Mouse (Mus musculus) brain, embryonic 18.5 days (tissue): ENCODE data around the gene Zfand2b.

ENCODE experiments used
- DNase-seq: peaks from one replicate; pipeline ENCODE4 v3.0.0-alpha.2; 2012; ENCODE audit warnings: low read depth, low spot score

The Zfand2b gene

DNA sequence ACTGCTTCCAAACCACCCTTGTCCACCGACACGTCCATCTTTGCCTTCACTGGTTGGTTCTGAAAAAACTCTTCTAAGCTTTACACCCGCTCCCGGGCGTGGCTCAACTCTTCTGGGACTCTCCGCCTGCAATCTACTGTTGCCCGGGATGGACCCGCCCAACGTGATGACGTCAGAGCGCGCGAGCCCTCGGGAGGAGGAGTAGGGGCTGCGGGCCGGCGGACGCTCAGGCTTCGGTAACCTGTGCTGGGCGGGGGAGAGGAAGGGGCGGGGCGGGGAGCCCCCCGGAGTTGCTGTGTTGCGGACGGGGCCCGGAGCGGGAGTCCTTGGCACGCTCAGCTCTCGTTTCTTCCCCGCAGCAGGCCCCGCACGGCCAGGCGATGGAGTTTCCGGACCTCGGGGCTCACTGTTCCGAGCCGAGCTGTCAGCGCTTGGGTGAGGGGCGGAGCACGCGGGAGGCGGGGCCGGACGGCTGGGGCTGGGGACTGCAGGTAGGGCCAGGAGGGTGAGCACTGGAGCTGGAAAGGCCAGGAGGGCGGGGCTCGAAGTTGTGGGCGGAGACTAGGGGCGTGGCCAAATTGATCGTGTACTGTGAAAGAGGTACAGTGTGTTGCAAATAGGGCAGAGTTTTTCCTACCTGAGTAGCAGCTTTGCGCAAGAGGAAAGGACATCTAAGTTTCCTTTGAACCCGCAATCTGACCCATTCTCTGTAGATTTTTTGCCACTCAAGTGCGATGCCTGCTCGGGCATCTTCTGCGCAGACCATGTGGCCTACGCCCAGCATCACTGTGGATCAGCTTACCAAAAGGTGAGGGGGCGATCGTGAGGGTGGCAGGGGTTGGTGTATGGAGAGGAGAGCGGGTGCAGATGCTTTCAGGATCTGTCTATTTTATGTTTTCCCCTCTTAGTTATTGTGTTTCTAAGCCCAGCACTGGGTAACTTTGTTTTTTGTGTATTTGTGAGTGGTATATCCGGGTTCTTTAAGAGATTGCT lies at the start of gene Zfand2b:
Gene Zfand2b, plus strand, starts transcription at position 175 of the 993 bp plus-strand sequence.
- peak; percentile 84 for DNase-seq

DNA sequence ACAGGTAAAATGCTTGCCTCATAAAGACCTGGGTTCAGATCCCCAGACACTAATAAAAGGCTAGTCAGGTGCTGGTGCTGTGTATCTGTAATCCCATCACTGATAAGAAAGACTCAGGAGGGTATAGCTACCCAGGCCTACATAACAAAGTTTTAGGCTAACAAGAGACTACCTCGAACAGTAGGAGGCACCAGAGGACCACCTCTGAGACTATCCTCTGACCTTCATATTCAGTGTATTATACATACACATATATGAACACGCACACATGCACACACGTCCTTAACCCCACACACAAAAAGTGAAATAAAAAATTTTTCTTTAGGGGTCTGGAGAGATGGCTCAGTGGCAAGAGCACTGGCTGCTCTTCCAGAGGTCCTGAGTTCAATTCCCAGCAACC lies 46.2 kb upstream of the Zfand2b start:
- DNase-seq, result no peak

DNA sequence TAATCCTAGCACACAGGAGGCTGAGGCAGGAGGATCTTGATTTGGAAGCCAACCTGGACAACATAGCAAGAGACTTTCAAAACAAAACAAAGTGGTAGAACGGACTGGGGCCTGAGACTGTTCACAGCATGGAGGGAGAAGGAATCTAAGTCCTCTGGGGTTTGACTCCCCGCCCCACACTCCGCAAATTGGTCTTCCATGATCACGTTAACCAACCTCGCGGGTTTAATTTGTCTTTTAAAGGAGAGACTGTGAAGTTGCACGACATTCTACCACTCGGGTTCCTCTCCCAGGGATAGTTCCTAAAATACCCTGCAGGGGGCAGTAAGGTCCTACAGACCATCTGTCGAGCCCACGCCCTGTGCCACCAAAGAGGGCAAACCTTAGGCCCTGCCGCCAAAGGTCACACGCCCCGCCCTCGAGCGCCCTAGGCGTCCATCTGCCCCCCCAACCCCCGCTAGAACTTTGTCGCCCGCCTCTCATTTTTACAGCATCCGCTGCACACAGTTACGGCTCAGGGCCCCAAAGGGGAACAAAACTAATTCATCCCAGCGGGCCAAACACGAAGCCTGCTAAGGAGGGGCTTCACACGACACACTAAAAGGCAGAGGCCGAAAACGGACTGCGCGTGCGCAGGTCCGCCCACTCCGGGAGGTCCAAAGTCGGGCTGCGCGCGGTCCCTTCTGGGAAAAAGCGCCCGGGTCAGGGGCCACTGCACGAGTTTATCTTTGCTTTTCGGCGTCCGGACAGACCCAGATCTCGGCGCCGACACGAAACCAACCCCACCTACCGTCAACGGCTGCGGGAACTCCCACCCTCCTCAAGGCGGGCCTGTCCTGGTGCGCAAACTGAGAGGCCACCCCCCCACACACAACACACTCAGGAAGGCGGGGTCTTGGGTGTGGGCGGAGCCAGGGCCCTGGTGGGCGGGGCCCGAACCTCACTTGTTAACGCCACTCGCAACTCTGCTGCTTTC lies 43.8 kb upstream of the Zfand2b start, which contains the start of gene Nhej1:
Gene Nhej1, minus strand, starts transcription at position 855 of the 976 bp plus-strand sequence.
- DNase-seq, result peak; percentile 89

DNA sequence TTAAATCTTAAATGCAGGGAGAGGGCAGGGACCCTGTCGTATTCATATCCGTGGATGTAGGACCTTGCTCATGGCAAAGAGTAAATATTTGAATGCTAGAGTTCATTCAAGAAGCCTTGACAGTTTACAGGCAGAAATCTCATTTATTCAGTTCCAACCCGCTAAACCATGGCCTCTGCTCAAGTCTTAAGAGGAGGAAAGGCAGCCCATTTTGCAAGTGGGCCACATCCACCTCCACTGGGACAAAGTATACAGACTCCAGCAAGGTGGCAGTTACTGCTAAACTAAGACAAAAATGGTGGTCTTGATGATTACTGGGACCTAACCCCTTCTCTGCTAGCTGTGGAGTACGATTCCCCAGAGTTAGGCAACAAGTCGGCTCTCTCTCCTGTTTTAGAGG lies 43.0 kb upstream of the Zfand2b start:
- no peak for DNase-seq

DNA sequence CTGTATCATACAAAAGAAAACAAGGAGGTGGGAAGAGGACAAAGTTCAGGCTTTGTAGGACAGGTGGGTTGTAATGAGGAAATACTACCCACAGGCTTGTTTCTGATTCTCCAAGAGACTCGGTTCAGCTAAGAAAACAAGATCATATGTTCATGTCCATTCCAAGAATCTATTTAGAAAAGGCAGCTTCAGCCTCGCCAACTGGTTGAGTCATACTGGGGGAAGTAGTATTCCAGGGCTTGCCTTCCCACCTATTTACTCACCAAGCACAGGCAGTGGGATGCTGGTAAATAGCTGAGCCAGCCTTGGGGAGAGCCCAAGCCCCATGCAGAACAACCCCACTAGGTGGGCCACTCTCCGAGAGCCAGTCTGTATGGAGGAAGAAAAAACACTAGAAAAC lies 39.8 kb upstream of the Zfand2b start:
- no peak for DNase-seq

DNA sequence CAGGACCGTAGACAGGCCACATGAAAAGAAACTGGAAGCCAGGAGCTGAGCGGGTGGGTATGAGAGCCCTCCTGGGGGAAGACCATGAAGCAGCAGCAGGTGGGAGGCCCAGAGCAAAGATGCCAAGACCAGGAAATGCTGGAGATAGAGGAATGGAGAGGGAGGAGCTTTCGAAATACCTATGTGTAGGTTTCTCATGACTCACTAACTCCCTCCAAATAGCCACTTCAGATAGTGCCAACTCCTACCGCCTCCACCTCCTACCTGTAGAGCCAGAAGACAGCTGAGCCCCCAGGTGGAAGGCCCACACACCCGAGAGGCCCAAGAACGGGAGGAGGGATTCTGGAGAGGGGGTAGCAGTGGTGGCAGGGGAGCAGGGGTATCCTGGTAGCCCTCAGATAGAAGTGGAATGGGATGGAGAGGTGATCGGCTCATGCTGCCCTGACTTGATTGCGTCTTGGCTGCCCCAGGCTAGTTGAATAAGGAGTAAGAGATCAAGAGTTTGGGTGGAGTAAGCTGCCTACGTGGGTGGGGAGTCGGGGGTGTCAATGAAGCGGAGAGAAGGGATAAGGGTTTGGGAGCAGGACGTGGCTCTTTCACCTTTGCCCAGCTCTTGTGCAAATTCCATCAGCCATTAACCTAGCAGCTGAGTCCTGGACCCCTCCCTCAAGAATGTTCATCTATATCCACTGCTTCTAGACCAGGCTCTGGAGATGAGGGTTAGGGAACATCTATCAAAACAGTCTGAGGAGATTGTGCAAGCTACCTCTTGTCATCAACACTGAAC lies 34.8 kb upstream of the Zfand2b start, which contains the start of gene Slc23a3:
Gene Slc23a3, minus strand, starts transcription at position 470 of the 787 bp plus-strand sequence.
- DNase-seq, result no peak

DNA sequence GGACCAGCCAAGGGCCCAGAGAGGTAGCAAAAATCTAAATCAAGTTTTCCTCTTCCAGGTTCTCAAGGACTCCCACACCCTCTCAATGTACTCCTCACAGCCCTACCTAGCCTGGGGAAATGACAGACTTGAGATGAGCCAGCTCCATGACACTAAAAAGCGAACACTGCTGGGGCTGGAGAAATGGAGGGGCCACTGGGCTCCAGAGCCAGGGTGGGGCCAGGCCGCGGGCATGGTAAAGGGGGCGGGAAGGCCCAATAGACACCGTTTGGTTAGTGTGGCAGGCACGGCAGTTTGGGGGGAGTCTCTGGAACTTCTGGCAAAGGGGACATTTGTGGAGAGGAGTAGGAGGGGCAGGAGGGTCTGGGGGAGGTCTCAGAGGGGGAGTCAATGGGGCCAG lies 32.2 kb upstream of the Zfand2b start:
- DNase-seq, result no peak

DNA sequence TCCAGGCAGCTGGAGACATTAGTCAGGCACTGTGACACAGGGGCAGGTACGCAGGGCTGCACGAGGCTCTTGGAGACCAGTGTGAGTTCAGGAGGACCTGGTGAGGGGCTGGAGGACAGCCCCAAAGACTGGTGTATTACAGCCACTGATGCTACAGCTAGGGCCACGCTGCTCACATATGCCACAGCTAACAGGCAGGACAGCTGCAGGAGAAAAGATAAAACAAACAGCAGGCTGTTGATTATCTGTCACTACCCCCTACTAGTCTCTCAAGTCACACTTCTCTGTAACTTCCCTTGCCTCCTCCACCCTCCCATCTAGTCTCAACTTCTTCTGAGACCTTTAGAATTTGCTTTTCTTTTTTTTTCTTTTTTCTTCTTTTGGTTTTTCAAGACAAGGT lies 31.7 kb upstream of the Zfand2b start:
- no peak for DNase-seq

DNA sequence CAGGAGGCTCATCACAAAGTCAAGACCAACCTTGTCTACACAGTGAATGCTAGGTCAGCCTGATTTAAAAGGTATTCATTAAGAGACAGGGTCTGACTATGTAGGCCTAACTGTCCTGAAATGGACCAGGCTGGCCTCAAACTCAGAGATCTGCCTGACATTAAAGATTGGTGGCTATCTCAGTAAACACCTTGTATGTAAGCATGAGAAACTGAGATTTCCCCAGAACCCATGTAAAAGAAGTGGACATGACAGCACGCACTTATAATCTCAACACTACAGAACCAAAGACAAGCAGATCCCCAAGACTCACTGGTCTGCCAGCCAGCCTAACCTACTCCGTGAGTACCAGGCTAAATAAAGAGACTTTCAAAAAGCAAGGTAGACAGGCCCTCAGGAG lies 30.0 kb upstream of the Zfand2b start:
- DNase-seq, result no peak

DNA sequence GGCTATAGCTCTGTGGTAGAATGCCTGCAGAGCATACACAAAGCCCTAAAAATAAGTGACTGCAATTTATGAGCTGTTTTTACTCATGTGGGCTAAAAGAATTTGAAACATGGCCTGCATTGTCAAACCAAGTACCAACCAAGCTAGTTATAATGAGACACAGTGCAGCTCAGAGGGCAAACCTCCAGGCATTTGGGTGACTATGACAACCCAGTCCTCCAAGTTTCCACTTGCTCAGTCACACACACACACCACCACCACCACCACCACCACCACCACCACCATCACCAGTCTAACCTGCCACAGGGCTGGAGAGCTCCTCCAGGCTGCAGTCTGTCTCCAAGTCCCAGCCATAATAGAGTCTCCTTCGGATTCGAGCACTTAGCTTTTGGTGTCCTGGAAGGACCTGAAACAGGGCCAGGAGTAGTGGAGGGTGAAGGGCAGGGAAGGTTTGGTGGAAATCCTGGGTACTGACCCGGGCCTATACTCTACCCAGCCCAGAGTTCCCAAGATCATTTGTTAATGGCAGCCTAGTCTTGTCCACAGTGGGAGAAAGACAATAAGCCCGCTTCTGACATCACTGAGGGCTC lies 27.8 kb upstream of the Zfand2b start:
- DNase-seq, result no peak

DNA sequence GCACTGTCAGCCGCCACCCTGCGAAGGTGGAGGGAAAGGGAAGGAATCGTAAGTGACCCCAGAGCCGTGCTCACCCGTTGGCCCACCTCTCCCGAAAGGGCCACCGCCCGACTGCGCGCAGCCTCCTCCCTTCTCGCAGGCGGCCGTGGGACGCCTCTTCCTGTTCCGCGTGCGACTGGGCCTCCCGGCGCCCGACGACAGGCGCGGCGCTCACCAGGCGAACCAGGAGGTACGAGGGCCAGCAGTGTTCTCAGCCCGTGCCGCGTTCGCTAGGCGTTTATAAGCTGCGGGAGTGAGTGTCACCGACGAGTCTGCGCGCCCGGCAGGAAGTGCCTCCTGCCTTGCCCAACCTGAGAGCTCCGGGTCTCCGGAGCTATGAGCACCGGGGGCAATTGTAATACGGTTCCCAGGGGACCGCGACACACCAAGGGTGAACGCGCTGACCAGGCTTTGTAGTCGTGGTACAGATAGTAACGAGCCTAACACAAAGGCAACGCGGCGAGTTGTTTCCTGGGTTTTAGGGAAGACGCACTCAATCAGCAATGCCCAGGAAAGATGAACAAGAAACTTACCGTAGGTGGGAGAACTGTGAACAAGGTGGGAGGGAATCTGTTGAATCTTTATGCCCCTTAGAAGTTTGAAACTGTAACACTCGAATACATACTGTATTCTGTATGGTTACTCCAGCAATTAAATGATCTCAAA lies 26.8 kb upstream of the Zfand2b start:
- no peak for DNase-seq

DNA sequence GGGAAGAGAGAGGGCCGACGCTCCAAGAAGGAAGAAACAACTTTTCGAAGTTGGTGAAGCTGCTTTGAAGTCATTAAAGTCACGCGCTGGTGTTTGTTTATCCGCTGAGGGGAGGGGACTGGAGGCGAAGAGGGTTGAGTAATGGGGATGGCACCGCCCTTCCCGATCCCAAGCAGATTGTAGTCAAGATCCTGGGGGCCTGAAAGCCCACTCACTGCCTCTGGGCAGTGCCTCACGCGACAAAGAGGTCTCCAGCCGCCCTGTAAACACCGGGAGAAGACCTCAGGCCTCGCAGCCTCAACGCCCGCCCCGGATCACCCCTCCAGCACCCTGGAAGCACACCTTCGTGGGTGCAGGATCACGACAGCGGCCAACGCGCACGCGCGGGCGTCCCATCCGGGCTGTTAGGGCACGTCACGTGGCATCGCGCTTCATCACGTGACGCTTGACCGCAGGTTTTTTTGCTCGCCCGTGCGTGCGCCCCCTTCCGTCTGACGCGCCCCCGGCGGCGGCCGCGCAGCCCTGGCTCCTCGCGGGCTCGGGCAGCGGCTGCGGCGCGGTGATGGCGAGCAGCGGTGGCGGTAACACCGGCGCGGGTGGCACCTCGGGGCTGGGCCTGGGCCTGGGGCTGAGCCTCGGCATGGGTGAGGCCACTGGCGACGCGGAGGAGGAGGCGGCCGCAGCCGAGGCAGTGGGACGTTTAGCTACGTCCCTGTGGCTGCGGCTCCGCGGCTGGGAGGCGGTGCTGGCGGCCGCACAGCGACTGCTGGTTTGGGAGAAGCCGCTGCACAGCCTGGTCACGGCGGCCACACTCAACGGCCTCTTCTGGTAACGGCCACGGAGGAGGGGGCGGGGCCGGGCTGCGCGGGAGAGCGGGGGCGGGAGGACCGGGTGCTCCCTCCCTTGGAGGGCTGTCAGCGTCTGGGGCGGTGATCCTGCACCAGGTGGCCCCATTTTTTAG lies 25.9 kb upstream of the Zfand2b start, which contains the start of the genes Cnppd1 and Retreg2:
Gene Cnppd1, minus strand, starts transcription at position 411 of the 961 bp plus-strand sequence.
Gene Retreg2, plus strand, starts transcription at position 478 of the 961 bp plus-strand sequence.
- peak; percentile 85 for DNase-seq

DNA sequence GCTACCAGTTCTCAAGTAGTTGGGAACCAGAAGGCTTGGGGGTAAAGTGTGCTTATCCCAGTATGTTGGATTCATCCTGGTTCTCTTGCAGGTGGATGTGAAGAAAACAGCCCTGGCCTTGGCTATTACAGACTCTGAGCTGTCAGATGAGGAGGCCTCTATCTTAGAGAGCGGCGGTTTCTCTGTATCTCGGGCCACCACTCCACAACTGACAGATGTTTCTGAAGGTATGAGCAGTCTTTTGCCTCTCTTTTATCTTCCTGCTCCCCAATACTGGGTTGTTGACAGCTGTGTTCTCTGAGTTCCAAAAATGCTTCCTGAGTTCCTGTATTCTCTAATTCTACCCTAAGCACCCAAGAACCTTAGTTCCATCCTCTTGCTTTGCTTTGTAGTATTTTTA lies 22.9 kb upstream of the Zfand2b start:
- DNase-seq, result no peak

DNA sequence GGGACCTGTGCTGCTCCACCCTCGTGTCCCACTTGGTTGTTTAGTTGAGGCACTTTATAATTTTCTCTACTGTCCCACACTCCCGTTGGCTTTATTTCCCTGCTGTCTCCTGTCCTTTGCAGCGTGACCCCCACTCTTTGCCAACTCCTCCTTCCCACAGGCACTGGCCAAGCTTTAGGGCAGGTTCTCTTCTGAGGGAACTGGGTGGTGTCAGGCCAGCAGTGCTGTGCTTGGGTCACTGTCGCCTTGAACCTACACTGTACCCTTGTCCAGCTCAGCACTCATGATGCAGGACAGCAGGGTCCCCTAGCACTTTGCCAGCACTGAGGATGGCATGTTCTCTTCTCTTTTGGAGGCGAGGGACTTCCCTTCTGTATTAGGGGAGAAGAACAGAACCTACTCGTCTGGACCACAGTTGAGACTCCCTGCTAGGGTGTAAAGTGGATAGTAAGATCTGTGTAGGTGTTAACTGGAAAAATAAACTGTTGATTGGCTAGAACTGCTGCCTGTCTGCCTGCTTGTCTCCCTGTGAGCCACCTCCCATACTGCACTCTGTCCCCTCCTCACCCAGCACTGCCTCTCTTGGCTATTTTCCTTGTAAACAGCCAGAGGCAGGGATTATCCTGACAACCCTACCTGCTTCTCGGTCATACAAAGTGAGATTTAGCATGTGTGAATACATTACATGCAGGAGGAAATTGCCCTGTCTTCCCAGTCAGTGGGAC lies 20.9 kb upstream of the Zfand2b start:
- DNase-seq, result no peak

DNA sequence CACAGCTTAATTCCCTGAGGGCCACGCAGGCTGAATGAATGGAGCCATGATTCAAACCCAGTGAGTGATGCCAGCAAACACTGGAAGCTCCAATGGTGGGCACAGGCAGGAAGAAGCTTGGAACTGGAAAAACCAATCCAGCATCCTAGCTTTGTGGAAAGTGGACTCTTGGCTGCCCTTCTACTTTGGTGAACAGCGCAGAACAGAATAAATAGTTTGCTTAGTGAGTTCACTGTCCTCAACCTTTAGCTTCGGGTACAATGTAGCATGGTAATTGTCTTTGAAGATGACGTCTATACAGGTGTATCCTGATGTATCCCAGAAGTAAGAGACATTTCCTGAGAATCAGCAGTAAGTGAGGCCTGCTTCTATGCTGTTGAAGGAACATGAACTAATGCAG lies 19.7 kb upstream of the Zfand2b start:
- DNase-seq, result no peak

DNA sequence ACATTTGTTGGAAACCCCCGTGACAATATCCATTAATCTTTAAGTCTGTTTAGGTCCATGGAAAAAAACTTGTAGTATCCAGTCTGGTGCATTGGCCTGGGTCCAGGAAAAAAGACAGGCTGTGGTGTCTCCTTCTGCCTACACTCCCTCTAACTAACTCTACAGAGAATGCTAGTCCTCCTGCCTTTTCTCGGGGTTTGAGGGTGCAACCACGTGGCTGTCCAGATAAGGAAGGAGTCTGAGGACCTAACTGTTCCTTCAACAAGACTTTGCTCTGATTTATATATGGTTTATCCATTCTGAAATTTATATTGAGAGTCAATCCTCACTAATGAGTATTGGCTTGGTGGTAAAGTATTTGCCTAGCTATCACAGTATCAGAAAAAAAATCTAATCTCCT lies 12.6 kb upstream of the Zfand2b start:
- DNase-seq, result no peak

DNA sequence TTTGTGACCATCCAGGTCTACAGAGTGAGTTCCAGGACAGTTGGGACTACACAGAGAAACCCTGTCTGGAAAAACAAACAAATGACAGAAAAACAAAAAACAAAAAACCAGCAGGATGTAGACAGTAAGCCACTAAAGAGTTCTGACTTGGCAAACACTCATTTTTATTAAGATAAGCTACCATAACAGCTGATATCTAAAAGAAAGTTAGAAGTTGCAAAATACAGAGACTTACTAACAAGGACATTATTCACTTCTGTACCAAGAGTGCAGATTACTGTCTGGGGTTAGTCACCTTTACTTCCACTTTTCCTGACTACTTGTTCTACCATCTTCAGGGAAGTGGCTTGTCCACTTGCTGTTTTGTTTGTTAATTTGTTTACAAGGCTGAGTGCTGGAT lies 9.5 kb upstream of the Zfand2b start:
- DNase-seq, result no peak
